Mouse (Mus musculus) intestine, embryonic 16.5 days (tissue): ENCODE data around the gene Gm40193. TPM values are rescaled to one million over a fixed set of nuclear protein-coding genes. Genes with fewer than 3 reads are reported as not detected.
"Not testable (repeated sequence)": the region's sequence is repeated elsewhere in the genome, so short reads cannot be mapped to it uniquely, and the experiment has no call there.

Experiments used
- ATAC-seq: fragments of 200-750 bp; cut with Nextera tagmentation; 2 replicates; pipeline ENCODE4 v1.8.0; 2017; ENCODE audit warnings: moderate TSS enrichment, moderate library complexity
- H3K27ac ChIP-seq: fragments of 300-500 bp; sonication (generic); 2 replicates; pipeline ENCODE4 v1.5.1; 2014; ENCODE audit warnings: mild to moderate bottlenecking, low read length
- H3K27me3 ChIP-seq: fragments of 300-500 bp; sonication (generic); replicated peaks from 2 replicates; pipeline ENCODE4 v1.6.1; 2014; ENCODE audit warnings: low read length, control low read depth, mixed read lengths; ENCODE audit not compliant: control insufficient read depth, insufficient read depth
- H3K36me3 ChIP-seq: fragments of 300-500 bp; sonication (generic); 2 replicates; pipeline ENCODE4 v1.6.1; 2014; ENCODE audit warnings: low read length, control low read depth; ENCODE audit not compliant: control insufficient read depth, insufficient read depth
- H3K4me1 ChIP-seq: fragments of 300-500 bp; sonication (generic); 2 replicates; pipeline ENCODE4 v1.6.1; 2014; ENCODE audit warnings: low read length, control low read depth, mixed read lengths; ENCODE audit not compliant: control insufficient read depth, insufficient read depth
- H3K4me2 ChIP-seq: fragments of 300-500 bp; sonication (generic); 2 replicates; pipeline ENCODE4 v1.6.1; 2014; ENCODE audit warnings: low read depth, low read length, control low read depth
- H3K4me3 ChIP-seq: fragments of 300-500 bp; sonication (generic); 2 replicates; pipeline ENCODE4 v1.5.1; 2014; ENCODE audit warnings: mild to moderate bottlenecking, low read length
- H3K9ac ChIP-seq: fragments of 300-500 bp; sonication (generic); 2 replicates; pipeline ENCODE4 v1.6.1; 2014; ENCODE audit warnings: low read depth, low read length
- H3K9me3 ChIP-seq: fragments of 300-500 bp; sonication (generic); 2 replicates; pipeline ENCODE4 v1.6.1; 2016; ENCODE audit warnings: low read length, control low read depth; ENCODE audit not compliant: control insufficient read depth
- WGBS: fragments of 180-500 bp; shearing (Covaris S2); extraction: QIAGEN DNeasy Blood & Tissue Kit; methylation state at CpG from one replicate; pipeline ENCODE4 v1.1.7; 2014; 5-methylcytosine and 5-hydroxymethylcytosine counted together
- polyA plus RNA-seq: library from polyadenylated mRNA; unstranded; fragments of >200 nt; fragmentation: Nextera tagmentation; extraction: Ambion mirVana; gene quantifications from 2 replicates; pipeline ENCODE4 v1.2.1, GENCODE M21; 2015

Gm40193 gene
- polyA plus RNA-seq, 1 experiment from 2014 or later: not detected

GRCm38 (mm10) chr11:70553940-70554339, 21.2 kb upstream of the Gm40193 start:
- H3K4me3 ChIP-seq: no peak overlapping the region
- H3K4me1 ChIP-seq: no peaks in the 10 kb centered on the region
- ATAC-seq: no peak
- H3K4me2 ChIP-seq: no peak overlapping the region
- WGBS: 35% methylated on average over 6 of the region's 7 CpGs
- no peak overlapping the region for H3K27ac ChIP-seq
- no peaks in the 10 kb centered on the region for H3K27me3 ChIP-seq
- H3K9me3 ChIP-seq: no peaks in the 10 kb centered on the region
- no peak overlapping the region for H3K9ac ChIP-seq
- no peaks in the 10 kb centered on the region; the same call in 1 of the 2 replicates for H3K36me3 ChIP-seq

DNA sequence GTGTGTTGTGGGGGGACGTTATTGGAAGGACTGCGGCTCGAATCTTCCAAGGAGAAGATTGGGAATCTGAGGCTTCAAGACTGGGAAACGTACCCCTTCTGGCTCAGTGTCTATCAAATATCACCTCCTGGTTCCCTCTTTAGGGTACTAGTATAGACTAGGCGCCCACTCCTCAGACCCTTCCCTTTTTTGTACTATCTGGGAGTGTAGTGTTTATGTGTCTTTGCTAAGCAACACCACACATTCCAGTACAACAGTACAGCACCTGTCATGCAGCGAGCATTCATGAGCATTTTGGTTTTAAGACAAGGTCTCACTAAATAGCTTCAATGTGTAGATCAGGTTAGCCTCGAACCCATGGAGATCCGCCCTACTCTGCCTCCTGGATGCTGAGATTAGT, 18.8 kb upstream of the Gm40193 start:
- H3K4me2 ChIP-seq: no peak overlapping the region
- H3K9me3 ChIP-seq: no peaks in the 10 kb centered on the region
- no peaks in the 10 kb centered on the region; the same call in 1 of the 2 replicates for H3K36me3 ChIP-seq
- no peaks in the 10 kb centered on the region for H3K4me1 ChIP-seq
- 87% methylated on average over 8 of the region's 8 CpGs for WGBS
- ATAC-seq: no peak
- no peak overlapping the region for H3K27ac ChIP-seq
- H3K4me3 ChIP-seq: no peak overlapping the region
- H3K27me3 ChIP-seq: no peaks in the 10 kb centered on the region
- no peak overlapping the region for H3K9ac ChIP-seq

GRCm38 (mm10) chr11:70544496-70544895, 11.8 kb upstream of the Gm40193 start:
- no peaks in the 10 kb centered on the region for H3K27me3 ChIP-seq
- peaks cover 5% of the 10 kb centered on the region for H3K4me1 ChIP-seq
- H3K27ac ChIP-seq: no peak overlapping the region
- no peak overlapping the region for H3K9ac ChIP-seq
- no peak overlapping the region for H3K4me2 ChIP-seq
- WGBS: 75% methylated on average over 7 of the region's 7 CpGs
- no peaks in the 10 kb centered on the region for H3K36me3 ChIP-seq
- no peak for ATAC-seq
- H3K9me3 ChIP-seq: no peaks in the 10 kb centered on the region
- H3K4me3 ChIP-seq: no peak overlapping the region

DNA sequence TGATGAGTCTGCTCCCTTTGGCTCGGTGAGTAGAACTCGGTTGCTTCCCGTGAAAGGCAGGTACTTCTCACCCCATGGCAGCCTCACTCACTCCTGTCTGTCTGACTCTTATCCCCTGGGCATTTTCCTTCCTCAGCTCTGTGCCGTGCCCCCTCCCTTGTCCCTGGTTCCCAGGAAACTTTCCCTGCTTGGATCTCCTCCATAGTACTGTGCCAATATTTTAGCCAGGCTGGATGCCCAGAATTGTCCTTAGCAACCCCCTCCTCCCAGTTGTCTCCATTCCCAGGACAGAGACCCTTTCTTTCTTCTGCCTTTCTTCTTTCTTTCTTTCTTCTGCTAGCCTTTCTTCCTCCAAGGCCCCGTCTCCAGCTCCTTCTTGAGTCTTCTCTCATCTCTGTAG, 8.7 kb upstream of the Gm40193 start:
- Histone ChIP-seq H3K27ac (no peak overlapping the region), H3K4me2 (peak overlapping the region; percentile 83), H3K4me1 (peaks cover 8% of the 10 kb centered on the region), H3K9me3 (no peaks in the 10 kb centered on the region), H3K9ac (no peak overlapping the region), H3K36me3 (no peaks in the 10 kb centered on the region), H3K27me3 (no peaks in the 10 kb centered on the region), H3K4me3 (no peak overlapping the region)
- WGBS: 77% methylated on average over 5 of the region's 5 CpGs
- no peak for ATAC-seq

GRCm38 (mm10) chr11:70540928-70541327, 8.2 kb upstream of the Gm40193 start:
- no peak overlapping the region for H3K27ac ChIP-seq
- H3K4me2 ChIP-seq: peak overlapping the region; percentile 83
- 81% methylated on average over 7 of the region's 7 CpGs for WGBS
- no peaks in the 10 kb centered on the region for H3K27me3 ChIP-seq
- peaks cover 8% of the 10 kb centered on the region for H3K4me1 ChIP-seq
- peak overlapping the region; percentile 81; the same call in 1 of the 2 replicates for H3K9ac ChIP-seq
- no peaks in the 10 kb centered on the region for H3K9me3 ChIP-seq
- peak overlapping the region; percentile 75 for H3K4me3 ChIP-seq
- no peak for ATAC-seq
- no peaks in the 10 kb centered on the region for H3K36me3 ChIP-seq

GRCm38 (mm10) chr11:70539877-70540587, 7.3 kb upstream of the Gm40193 start, which contains the start of gene Pld2:
Gene Pld2 (plus strand): TSS chr11:70540064.
- under 1% methylated on average over 50 of the region's 65 CpGs for WGBS
- peak within 1 kb of the TSS; percentile 75 for H3K4me3 ChIP-seq
- H3K4me1 ChIP-seq: peaks cover 8% of the 10 kb centered on the region
- H3K36me3 ChIP-seq: no peaks in the 10 kb centered on the region
- peak within 1 kb of the TSS; percentile 81 for H3K9ac ChIP-seq
- no peaks in the 10 kb centered on the region for H3K27me3 ChIP-seq
- no peaks in the 10 kb centered on the region for H3K9me3 ChIP-seq
- ATAC-seq: peak; percentile 99
- peak within 1 kb of the TSS; percentile 83 for H3K4me2 ChIP-seq
- H3K27ac ChIP-seq: peak within 1 kb of the TSS; percentile 87

DNA sequence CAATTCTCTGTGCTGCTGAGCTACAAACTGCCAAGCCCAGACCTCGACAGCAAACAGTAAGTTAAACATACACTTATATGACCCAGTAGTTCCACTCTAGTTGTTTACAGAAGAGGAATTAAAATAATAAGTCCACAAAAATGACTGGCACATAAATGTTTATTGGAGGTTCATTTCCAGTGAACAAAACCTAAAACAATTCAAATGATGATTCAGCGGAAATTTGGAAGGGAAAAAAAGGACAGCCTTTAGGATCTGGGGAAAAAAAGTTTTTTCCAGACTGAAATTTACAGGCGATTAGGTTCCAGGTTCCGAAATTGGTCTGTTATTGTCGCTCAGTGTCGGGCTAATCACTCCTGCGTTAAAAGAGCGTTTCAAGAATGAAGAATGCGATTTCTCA, 6.7 kb upstream of the Gm40193 start:
- Histone ChIP-seq H3K27me3 (no peaks in the 10 kb centered on the region), H3K4me1 (peaks cover 8% of the 10 kb centered on the region), H3K4me3 (peak overlapping the region; percentile 75), H3K4me2 (peak overlapping the region; percentile 83), H3K36me3 (no peaks in the 10 kb centered on the region), H3K9ac (peak overlapping the region; percentile 81), H3K27ac (peak overlapping the region; percentile 87; the same call in 1 of the 2 replicates), H3K9me3 (no peaks in the 10 kb centered on the region)
- whole genome bisulfite sequencing: 9% methylated on average over 9 of the region's 9 CpGs
- no peak; the same call in 1 of the 2 replicates for ATAC-seq

GRCm38 (mm10) chr11:70531065-70531464, 1.7 kb downstream of the Gm40193 start:
- not testable (repeated sequence) for H3K27me3 ChIP-seq, H3K4me1 ChIP-seq, H3K27ac ChIP-seq, H3K9me3 ChIP-seq, ATAC-seq, H3K4me2 ChIP-seq, H3K9ac ChIP-seq, H3K4me3 ChIP-seq, H3K36me3 ChIP-seq
- WGBS: 76% methylated on average over 2 of the region's 2 CpGs

DNA sequence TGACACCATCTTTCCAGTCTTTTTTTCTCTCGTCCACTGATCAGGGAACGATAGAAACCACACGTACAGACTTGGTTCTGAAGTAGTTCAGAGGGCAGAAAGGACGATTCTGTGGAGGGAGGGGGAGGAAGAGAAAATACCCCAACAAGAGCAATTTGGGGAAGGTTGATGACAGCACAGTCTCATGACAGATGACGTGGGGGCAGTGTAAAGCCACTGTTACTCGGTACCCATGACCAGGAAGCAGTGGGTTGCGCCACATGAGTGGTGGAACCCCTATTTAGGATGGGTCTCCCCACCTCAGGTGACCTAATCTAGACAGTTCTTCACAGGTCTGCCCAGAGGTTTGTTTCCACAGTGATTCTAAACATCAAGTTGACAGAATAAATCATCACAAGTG, 4.1 kb downstream of the Gm40193 start:
- Histone ChIP-seq H3K36me3 (0 out of 2 replicates have a peak, but pooled peaks cover 4% of the 10 kb centered on the region), H3K27me3 (no peaks in the 10 kb centered on the region), H3K9ac (no peak overlapping the region), H3K9me3 (no peaks in the 10 kb centered on the region), H3K27ac (no peak overlapping the region), H3K4me3 (no peak overlapping the region), H3K4me1 (peaks cover 7% of the 10 kb centered on the region), H3K4me2 (no peak overlapping the region)
- ATAC-seq: no peak
- 82% methylated on average over 7 of the region's 7 CpGs for WGBS
